Mouse (Mus musculus): ENCODE measurements around the gene Olfr43. TPM values are rescaled to one million over a fixed set of nuclear protein-coding genes. Genes with fewer than 3 reads are reported as not detected.

Gene Olfr43
- not detected for polyA plus RNA-seq (2017; shearing (Covaris generic))

GRCm38 (mm10) chr11:74211279-74211678 lies at the start of gene Olfr43:
Gene Olfr43, minus strand, starts transcription at chr11:74211379.
- no peak for ATAC-seq

- ATAC-seq = no peak
These were observed 48.3 kb upstream of the Olfr43 start, which contains the start of gene Olfr406 for GRCm38 (mm10) chr11:74259508-74259907. Gene Olfr406, plus strand, starts transcription at chr11:74259808.

GRCm38 (mm10) chr11:74241201-74241600 lies 30.0 kb upstream of the Olfr43 start:
- ATAC-seq = no peak

- ATAC-seq = no peak
These were observed 25.2 kb downstream of the Olfr43 start, which contains the start of gene Olfr403 for GRCm38 (mm10) chr11:74185949-74186348. Gene Olfr403, plus strand, starts transcription at chr11:74186249.

- ATAC-seq = no peak
These were observed 27.4 kb downstream of the Olfr43 start for GRCm38 (mm10) chr11:74183745-74184144.

GRCm38 (mm10) chr11:74183168-74183567 lies 28.0 kb downstream of the Olfr43 start:
- ATAC-seq = no peak

GRCm38 (mm10) chr11:74168771-74169170 lies 42.4 kb downstream of the Olfr43 start:
- no peak for ATAC-seq

Other genes with a start within 250 kb of the Olfr43 start
- gene Olfr398, start 221.0 kb downstream of the Olfr43 start, polyA plus RNA-seq (2017; shearing (Covaris generic)) = under 1 TPM in 1 of 2 experiments, not detected in 1; 0.26 TPM
- gene Olfr139, start 154.8 kb downstream of the Olfr43 start, polyA plus RNA-seq (2017; shearing (Covaris generic)) = not detected
- not detected for gene Olfr399, start 154.8 kb downstream of the Olfr43 start, polyA plus RNA-seq (2017; shearing (Covaris generic))
- gene Zfp616, start 141.4 kb downstream of the Olfr43 start, polyA plus RNA-seq (2017; shearing (Covaris generic)) = not detected
- not detected for gene Olfr401, start 97.7 kb downstream of the Olfr43 start, polyA plus RNA-seq (2017; shearing (Covaris generic))
- gene Olfr402, start 57.9 kb downstream of the Olfr43 start, polyA plus RNA-seq (2017; shearing (Covaris generic)) = not detected
- gene Olfr403, start 25.1 kb downstream of the Olfr43 start, polyA plus RNA-seq (2017; shearing (Covaris generic)) = not detected
- not detected for gene Olfr406, start 48.4 kb upstream of the Olfr43 start, polyA plus RNA-seq (2017; shearing (Covaris generic))
- gene Olfr59, start 72.4 kb upstream of the Olfr43 start, polyA plus RNA-seq (2017; shearing (Covaris generic)) = under 1 TPM in 1 of 2 experiments, not detected in 1; 0.11 TPM
- not detected for gene Olfr410, start 126.7 kb upstream of the Olfr43 start, polyA plus RNA-seq (2017; shearing (Covaris generic))
- gene Olfr411, start 141.3 kb upstream of the Olfr43 start, polyA plus RNA-seq (2017; shearing (Covaris generic)) = not detected
- gene Olfr412, start 150.7 kb upstream of the Olfr43 start, polyA plus RNA-seq (2017; shearing (Covaris generic)) = not detected